9 mouse cellular contexts compared by ENCODE assay signal in the genomic region with DNA sequence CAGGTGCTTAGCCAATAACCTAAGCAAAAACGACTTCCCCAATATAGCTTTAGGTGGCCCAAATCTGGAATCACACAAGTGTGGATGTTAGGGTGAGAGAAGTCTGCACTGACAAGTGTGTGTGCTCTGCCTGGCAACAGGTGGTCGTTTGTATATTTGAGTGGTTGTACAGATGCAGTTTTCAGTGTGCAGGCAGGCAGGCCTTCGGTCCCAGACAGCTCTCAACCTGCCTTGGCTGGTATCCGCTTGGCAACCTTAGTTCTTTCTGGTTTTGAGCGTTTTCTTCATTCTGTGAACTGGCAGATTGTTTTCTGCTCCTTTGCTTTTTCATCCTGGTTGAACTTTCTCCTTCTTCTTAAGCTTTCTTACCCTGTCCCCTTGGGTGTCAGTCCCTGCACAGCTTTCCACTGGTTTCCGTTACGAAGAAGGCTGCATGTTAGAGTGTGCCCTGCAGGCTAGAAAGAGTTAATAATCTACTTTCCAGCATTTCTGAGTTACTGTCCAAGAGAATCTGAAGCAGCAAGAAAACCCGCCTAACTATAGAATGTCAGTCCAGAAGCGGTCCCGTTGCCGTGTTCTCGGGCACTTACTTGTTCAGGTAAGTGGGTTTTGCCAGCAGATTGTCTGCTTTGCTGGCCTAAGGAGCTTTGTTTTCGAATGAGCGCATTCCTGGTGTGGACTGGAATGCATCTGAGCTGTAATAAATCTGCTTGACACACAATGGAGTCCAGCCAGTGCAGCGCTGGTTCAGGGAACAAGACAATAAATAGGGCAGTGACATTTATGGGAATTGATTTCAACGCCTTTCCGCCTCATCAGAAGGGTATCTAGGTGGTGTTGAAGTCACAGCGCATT.
DNase-seq lines count a peak whose midpoint lies in the region; ATAC-seq and TF ChIP-seq lines count a peak whose summit lies in the region.
"Had no signal": no experiment of that assay in that cellular context is flagged by ENCODE, and none has a peak within 500 bp of the region (broad histone marks: within the 10 kb centered on the region; RNA-seq: fewer than 3 reads in every experiment).

No protein-coding gene starts in this region.

- H3K36me3 ChIP-seq in forebrain, postnatal 0 days (ENCODE audit: insufficient read depth) = no peaks in the 10 kb centered on the region
- no peaks in the 10 kb centered on the region for H3K36me3 ChIP-seq in intestine, embryonic 16.5 days (ENCODE audit: control insufficient read depth, insufficient read depth, low read length)
- no peaks in the 10 kb centered on the region for H3K36me3 ChIP-seq in stomach, embryonic 14.5 days (ENCODE audit: control insufficient read depth, insufficient read depth, low read length)

- no peak overlapping the region for H3K4me3 ChIP-seq in forebrain, postnatal 0 days (ENCODE audit: low read depth, low read length)
- peak overlapping the region; percentile 21; the same call in 1 of the 2 replicates for H3K4me3 ChIP-seq in intestine, embryonic 16.5 days (ENCODE audit: low read length)
- no peak overlapping the region for H3K4me3 ChIP-seq in stomach, embryonic 14.5 days (ENCODE audit: low read depth, low read length)
- H3K4me3 ChIP-seq: erythroblast, embryonic 14.5 days had no signal

- no peak for ATAC-seq in forebrain, postnatal 0 days
- peak; percentile 58 for ATAC-seq in intestine, embryonic 16.5 days
- no peak for ATAC-seq in stomach, embryonic 14.5 days (ENCODE audit: insufficient number of reproducible peaks, insufficient read depth, low FRiP score, low read depth)
- ATAC-seq in cerebellum, adult (ENCODE audit: insufficient number of reproducible peaks, low FRiP score, low TSS enrichment) = no peak

- no peaks in the 10 kb centered on the region for H3K9me3 ChIP-seq in forebrain, postnatal 0 days (ENCODE audit: low read length)
- H3K9me3 ChIP-seq in intestine, embryonic 16.5 days (ENCODE audit: control insufficient read depth, low read length) = no peaks in the 10 kb centered on the region
- H3K9me3 ChIP-seq in stomach, embryonic 14.5 days (ENCODE audit: control insufficient read depth, low read depth, low read length) = no peaks in the 10 kb centered on the region

- H3K4me1 ChIP-seq in forebrain, postnatal 0 days (ENCODE audit: insufficient read depth) = no peaks in the 10 kb centered on the region; the same call in 1 of the 2 replicates
- H3K4me1 ChIP-seq in intestine, embryonic 16.5 days (ENCODE audit: control insufficient read depth, insufficient read depth, low read length) = peaks cover 12% of the 10 kb centered on the region
- 0 out of 2 replicates have a peak, but pooled peaks cover 3% of the 10 kb centered on the region for H3K4me1 ChIP-seq in stomach, embryonic 14.5 days (ENCODE audit: control insufficient read depth, insufficient read depth, low read length)

- no peak overlapping the region for H3K27ac ChIP-seq in forebrain, postnatal 0 days (ENCODE audit: low read depth, low read length)
- peak overlapping the region; percentile 7 for H3K27ac ChIP-seq in intestine, embryonic 16.5 days (ENCODE audit: low read length)
- H3K27ac ChIP-seq in stomach, embryonic 14.5 days (ENCODE audit: low read length) = no peak overlapping the region

- 27% methylated on average over 18 of the region's 18 CpGs for WGBS in forebrain, postnatal 0 days
- WGBS in intestine, embryonic 16.5 days = 27% methylated on average over 18 of the region's 18 CpGs
- WGBS in stomach, embryonic 14.5 days = 28% methylated on average over 18 of the region's 18 CpGs

- no peaks in the 10 kb centered on the region; the same call in 1 of the 2 replicates for H3K27me3 ChIP-seq in forebrain, postnatal 0 days (ENCODE audit: insufficient read depth, low read length)
- H3K27me3 ChIP-seq in intestine, embryonic 16.5 days (replicated peaks; ENCODE audit: control insufficient read depth, insufficient read depth, low read length) = no peaks in the 10 kb centered on the region
- no peaks in the 10 kb centered on the region for H3K27me3 ChIP-seq in stomach, embryonic 14.5 days (ENCODE audit: control insufficient read depth, insufficient read depth, low read length)

- peak; percentile 12 for DNase-seq in gastrocnemius, adult 18-20 months (ENCODE audit: low spot score)
- DNase-seq in gastrocnemius, adult 8-10 months (ENCODE audit: low spot score in 2 of 2) = no peak
- DNase-seq in forebrain, postnatal 0 days = no peak
- peak; percentile 68 for DNase-seq in lung, postnatal 10 days
- DNase-seq in cerebellum, postnatal 25 days = no peak

- H3K4me2 ChIP-seq in forebrain, postnatal 0 days (ENCODE audit: low read depth) = peak overlapping the region; percentile 1; the same call in 1 of the 2 replicates
- H3K4me2 ChIP-seq in intestine, embryonic 16.5 days (ENCODE audit: low read depth, low read length) = peak overlapping the region; percentile 53
- peak overlapping the region; percentile 17 for H3K4me2 ChIP-seq in stomach, embryonic 14.5 days (replicated peaks; ENCODE audit: low read depth, low read length)

- no peak for TF ChIP-seq CTCF in forebrain, postnatal 0 days (IDR thresholded peaks at IDR 0.05; ENCODE audit: low read depth)

- H3K9ac ChIP-seq in forebrain, postnatal 0 days = no peak overlapping the region
- H3K9ac ChIP-seq in intestine, embryonic 16.5 days (ENCODE audit: low read depth, low read length) = peak overlapping the region; percentile 38; the same call in 1 of the 2 replicates
- H3K9ac ChIP-seq in stomach, embryonic 14.5 days (replicated peaks; ENCODE audit: low read depth, low read length) = no peak overlapping the region

Comparison
In these comparisons a context has a peak if more than half of its experiments do, and no peak if none do; other contexts are left out.
1. DNase-seq: peak in gastrocnemius, adult 18-20 months (single experiment) and lung, postnatal 10 days (single experiment); none in gastrocnemius, adult 8-10 months (0 of 2), forebrain, postnatal 0 days (single experiment) and cerebellum, postnatal 25 days (0 of 2).
2. H3K4me2 ChIP-seq: peak in every context shown above with its lines; median percentile 53 in intestine, embryonic 16.5 days; 17 in stomach, embryonic 14.5 days; 1 in forebrain, postnatal 0 days.